Mouse (Mus musculus) embryo, embryonic 10 days (tissue): ENCODE results near the gene Nfatc2.

ENCODE experiments used
- DNase-seq: peaks from one replicate; pipeline ENCODE4 v3.0.0-alpha.2; 2015; ENCODE audit warnings: low spot score

The Nfatc2 gene

DNA sequence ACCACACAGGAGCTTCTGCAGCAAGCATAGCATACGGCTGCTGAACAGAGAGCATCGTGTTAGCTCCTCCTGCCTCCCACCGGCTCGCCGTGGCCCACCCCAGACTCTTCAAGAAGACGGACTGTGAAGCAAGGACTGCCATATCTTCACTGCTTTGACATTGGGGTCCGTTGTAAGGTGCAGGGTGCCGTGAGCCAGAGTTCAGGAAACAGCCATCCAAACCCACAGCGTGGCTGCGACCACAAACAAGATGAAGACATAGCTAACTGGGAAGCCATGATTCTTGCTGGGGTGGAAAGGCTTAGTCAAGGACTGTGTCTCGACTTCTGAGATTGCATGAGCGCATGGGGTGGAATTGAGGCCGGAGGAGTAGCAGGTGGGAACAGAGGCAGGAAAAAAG, 111.5 kb downstream of the Nfatc2 start:
- no peak for DNase-seq

DNA sequence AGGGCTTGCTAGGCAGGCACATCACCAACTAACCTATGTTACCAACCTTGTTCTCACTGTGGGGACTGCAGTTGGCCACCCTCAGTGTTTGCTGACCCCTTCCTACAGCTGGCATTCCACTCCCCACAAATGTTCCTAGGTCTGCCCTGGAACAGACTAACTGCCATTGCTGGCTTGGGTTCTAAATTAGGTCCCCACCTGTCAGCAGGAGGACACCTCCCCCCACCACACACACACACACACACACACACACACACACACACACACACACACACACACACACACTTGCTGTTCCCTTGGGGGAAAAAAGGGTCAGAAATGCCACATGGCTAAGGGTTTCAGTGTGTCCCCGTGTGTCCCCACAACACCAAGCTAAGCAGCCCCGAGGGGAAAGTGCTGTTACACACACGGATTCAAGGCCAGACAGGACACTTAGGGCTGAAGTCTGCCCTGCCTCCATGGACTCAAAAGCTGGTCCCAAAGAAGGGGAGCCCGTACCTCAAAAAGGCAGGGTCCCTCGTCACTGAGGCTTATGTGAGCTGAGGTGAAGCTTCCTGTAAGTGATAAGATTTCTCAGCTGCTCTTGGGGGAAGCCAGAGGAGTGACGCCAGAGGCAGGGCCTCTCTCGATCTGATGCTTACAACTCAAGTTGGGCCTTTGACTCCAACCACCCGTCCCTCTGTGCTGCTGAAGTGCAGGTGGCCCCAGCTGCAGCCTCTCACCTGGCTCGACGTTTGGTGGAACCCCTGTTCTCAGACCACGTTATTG, 113.1 kb downstream of the Nfatc2 start:
- no peak for DNase-seq

DNA sequence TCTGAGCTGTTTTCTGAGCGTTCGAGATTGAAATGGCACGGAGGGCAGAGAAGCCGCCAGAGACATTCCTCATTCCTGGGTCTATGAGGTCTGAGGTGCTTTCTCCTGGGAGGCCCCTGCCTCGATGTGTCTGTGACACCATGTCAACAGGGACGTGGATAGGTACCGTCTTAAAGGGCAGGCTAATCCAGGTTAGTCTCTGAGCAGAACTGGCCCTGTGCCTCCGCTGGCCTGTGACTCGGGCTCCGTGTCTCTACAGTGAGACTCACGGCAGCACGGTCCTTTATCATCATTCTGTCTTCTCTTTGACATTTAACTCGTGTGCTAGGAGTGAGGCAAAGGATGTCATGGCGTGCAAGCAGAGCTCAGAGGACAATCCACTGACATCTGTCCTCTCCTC, 120.3 kb downstream of the Nfatc2 start:
- DNase-seq = no peak

DNA sequence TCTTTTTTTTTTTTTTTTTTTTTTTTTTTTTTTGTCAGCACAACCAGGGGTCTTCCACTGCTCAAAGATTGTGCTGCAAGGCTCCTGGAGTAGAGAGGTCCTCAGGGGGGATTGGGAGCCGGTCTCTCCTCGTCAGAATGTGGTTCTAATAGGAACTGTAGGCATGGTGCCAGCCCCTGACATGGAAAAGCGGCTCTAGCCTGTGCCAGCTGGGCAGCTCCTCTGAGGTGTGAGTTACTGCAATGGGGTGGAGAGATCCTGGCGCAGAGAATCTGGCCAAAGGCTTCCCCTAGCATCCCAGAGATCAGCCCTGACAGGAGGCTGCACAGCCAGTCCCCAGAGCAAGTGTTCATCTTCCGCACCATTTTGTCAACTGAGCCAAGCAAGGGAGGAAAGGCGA, 120.8 kb downstream of the Nfatc2 start:
- no peak for DNase-seq

DNA sequence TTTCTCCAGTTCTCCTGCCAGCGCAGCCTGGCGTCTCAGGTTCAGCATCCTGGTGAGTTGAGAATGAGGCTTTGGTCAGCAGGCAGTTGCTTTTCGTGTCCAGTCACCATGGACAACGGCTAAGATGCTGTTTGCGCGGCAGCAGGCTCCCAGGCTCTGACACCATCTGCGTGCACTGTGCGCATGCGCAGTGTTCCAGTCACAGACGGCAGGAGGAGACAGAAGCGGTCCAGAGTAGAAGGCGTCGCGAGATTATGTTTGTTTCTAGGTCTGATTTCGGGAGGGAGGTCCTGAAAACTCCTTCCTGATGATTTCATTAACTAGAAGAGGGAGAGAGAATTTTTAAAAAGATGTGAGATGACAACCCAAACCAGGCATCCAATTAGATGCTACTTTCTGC, 121.5 kb downstream of the Nfatc2 start:
- DNase-seq = no peak

- no peak for DNase-seq
Measured at GRCm38 (mm10) chr2:168478431-168478830, 123.0 kb downstream of the Nfatc2 start.

- no peak for DNase-seq
Measured at GRCm38 (mm10) chr2:168473496-168473895, 128.0 kb downstream of the Nfatc2 start.

GRCm38 (mm10) chr2:168472899-168473298, 128.6 kb downstream of the Nfatc2 start:
- peak; percentile 67 for DNase-seq

- peak; percentile 73 for DNase-seq
Measured at GRCm38 (mm10) chr2:168469032-168469431, 132.4 kb downstream of the Nfatc2 start.

GRCm38 (mm10) chr2:168467166-168467565, 134.3 kb downstream of the Nfatc2 start:
- DNase-seq = no peak

GRCm38 (mm10) chr2:168466066-168466465, 135.4 kb downstream of the Nfatc2 start:
- DNase-seq = peak; percentile 37

DNA sequence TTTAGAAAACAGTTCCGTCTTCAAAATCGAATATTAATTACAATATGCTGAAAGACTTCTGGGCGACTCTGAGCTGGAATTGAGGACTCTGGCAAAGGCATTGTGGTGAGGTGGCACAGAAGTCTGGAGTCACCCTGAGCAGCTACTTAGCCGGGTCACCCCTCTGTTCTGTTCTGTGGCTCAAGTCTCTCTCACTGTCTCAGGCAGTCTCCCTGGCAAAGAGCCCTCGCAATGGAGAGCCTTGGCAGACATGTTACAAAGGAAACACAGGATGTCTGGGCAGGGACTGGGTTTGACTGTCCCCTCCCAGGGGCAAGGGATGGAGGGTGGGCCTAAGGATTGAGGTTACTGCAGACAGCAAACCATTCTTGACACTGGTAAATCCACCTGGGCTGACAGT, 135.8 kb downstream of the Nfatc2 start:
- DNase-seq = no peak

- DNase-seq = no peak
Measured at GRCm38 (mm10) chr2:168461865-168462264, 139.6 kb downstream of the Nfatc2 start.

GRCm38 (mm10) chr2:168459627-168460026, 141.8 kb downstream of the Nfatc2 start:
- DNase-seq = peak; percentile 36

DNA sequence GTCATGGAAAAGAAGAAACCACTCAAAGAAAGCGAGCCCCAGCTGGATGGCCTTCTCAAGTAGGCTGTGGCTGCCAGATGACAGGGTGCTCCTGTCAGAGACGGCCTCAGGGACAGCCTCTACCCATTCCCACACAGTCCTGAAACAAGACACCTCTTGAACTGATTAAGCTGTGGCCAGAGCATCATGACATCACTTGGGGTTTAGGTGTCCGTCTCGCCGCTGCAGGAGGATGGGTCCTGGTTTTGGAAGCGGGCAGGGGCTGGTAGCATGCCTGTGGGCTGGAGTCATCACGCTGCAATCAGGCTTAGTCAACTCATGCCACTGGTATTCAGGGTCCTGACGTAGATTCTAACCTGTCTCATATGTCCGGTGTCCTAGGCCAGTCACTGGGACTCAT, 142.9 kb downstream of the Nfatc2 start:
- DNase-seq = no peak

- no peak for DNase-seq
Measured at GRCm38 (mm10) chr2:168451714-168452708, 149.4 kb downstream of the Nfatc2 start.

GRCm38 (mm10) chr2:168450977-168451376, 150.5 kb downstream of the Nfatc2 start:
- DNase-seq = peak; percentile 80

- DNase-seq = no peak
Measured at GRCm38 (mm10) chr2:168448054-168448453, 153.4 kb downstream of the Nfatc2 start.

- DNase-seq = peak; percentile 24
Measured at GRCm38 (mm10) chr2:168447601-168448000, 153.9 kb downstream of the Nfatc2 start.

DNA sequence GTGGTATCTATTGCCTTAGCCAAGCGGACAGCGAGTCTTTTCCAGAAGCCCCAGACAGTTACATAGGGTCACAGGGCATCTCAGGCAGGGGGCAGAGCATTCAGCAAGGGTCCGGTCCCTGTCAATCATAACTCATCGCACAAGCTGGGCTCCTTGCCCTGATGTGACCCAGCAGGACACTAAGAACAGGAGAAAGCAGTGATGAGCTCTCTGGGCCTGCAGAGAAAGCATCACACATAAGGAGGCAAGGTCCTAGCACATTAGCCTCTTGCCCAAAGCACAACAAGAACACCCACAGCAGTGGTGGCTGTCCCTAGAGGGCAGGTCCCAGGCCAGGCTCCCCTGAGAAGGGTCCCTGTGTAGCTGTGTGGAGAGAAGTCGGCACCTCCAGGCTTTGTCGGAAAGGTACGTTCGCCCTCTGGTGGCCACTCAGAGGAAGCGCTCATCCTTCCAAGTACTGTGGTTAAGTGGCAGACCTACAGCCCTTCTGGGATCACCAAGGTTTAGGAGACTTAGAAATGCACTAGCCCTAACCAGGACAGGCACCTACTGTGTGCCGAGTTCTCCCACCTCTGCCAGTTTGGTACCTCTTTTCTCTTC, 156.1 kb downstream of the Nfatc2 start:
- peak; percentile 89 for DNase-seq

DNA sequence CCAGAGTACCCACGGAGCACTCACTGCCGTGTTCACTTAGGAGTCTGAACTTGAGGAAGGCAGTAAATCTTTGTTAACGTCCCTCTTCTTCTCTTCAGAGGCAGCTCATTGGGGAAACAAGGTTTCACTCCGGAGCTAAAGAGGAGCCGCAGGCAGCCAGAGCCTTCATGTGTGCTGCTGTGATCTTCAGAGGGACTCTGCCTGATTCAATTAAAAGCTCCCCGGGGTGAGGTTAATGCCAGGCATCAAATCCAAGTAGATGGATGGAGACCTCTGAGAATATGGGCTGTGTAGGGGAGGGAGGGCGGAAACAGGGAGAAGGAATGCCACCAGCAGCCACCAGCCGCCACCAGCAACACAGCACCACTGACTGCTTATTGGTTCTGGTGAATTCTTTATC, 157.3 kb downstream of the Nfatc2 start:
- DNase-seq = no peak

DNA sequence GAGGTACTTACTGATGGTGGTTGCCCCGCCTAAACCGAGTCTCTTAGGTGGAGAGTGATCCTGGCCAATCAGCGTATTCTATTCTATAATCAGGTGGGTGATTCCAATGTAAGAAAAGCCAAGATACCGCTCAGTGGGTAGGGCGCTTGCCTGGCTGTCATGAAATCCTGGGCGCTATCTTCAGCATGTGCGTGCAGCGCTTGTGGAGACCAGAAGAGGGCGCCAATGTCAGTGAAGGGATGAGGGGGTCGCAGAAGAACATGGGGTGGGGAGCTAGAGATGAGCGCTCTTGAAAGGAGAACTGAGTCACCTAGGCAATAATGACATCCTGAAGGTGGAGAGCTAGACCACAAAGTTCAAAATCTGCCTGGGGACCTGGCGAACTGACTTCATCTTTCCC, 160.0 kb downstream of the Nfatc2 start:
- no peak for DNase-seq

- DNase-seq = no peak
Measured at GRCm38 (mm10) chr2:168440918-168441328, 160.5 kb downstream of the Nfatc2 start.
